Mouse (Mus musculus) R1 (cell line): Measurements from ENCODE around the gene Dbil5.
A peak's percentile ranks its signal among the peaks of the same experiment; 100 is the strongest.

Source experiments
- DNase-seq: peaks from one replicate; pipeline ENCODE4 v3.0.0-alpha.2; 2018; ENCODE audit warnings: low read depth, low spot score

The Dbil5 gene

GRCm38 (mm10) chr11:76225051-76225450 lies 7.6 kb downstream of the Dbil5 start:
- DNase-seq = peak; percentile 55

DNA sequence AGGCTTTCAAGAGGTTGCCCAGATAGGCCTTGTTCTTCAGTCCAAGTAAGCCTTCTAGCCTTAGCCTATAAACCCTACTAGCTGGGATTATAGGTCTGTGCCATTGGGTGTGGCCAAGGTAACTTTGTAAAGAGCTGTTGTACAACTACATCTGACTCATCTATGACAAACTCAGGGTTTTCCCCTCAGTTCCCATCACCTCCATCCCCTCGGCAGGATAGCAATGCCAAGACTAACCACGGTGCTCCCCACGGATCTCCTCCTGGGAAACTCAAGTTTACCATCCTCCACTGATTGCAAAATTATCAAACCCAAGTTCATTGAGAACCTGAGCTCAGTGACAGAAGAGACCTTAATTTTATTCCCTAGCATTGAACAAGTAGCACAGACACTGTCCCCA lies 18.7 kb downstream of the Dbil5 start:
- no peak for DNase-seq

- no peak for DNase-seq
Observed at GRCm38 (mm10) chr11:76239750-76240149, 22.3 kb downstream of the Dbil5 start.

- DNase-seq = peak; percentile 91
Observed at GRCm38 (mm10) chr11:76242901-76243810, 25.7 kb downstream of the Dbil5 start, which contains the start of the genes Mrm3 and Glod4. Mrm3 (plus strand) TSS chr11:76243715. Glod4 (minus strand) TSS chr11:76243725.

- no peak for DNase-seq
Observed at GRCm38 (mm10) chr11:76243811-76244546, 26.6 kb downstream of the Dbil5 start.

DNA sequence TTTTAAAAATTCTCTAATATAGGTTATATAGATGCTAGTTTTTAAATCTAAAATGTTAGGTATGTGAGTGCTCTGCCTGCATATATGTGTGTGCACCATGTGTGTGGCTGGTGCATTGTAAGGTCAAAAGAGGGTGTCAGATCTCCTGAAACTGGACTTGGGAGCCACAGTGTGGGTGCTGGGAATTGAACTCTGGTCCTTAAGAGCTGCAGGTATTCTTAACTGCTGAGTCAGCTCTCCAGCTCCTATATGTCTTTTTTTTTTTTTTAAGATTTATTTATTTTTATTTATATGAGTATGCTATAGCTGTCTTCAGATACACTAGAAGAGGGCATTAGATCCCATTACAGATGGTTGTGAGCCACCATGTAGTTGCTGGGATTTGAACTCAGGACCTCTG lies 29.0 kb downstream of the Dbil5 start:
- no peak for DNase-seq

GRCm38 (mm10) chr11:76247239-76247638 lies 29.8 kb downstream of the Dbil5 start:
- peak; percentile 49 for DNase-seq

DNA sequence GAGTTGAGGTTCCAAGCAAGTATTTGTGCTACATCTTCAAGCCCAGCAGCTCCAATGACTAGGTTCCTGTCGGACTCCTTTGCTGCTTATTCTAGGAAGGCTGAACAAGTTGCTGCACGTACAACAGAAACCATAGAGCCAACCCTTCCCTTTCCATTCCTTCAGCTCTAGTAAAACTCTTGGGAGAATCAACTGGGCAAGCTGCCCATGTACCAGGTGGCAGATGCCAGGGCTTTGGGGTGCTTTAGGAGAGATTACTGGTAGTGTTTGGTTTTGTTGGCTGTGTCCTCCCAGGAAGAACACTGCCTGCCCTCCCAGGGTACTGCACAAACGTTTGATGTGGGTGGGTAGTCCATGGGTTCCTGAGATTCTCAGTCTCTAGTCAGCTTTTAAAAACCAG lies 34.6 kb downstream of the Dbil5 start:
- no peak for DNase-seq

DNA sequence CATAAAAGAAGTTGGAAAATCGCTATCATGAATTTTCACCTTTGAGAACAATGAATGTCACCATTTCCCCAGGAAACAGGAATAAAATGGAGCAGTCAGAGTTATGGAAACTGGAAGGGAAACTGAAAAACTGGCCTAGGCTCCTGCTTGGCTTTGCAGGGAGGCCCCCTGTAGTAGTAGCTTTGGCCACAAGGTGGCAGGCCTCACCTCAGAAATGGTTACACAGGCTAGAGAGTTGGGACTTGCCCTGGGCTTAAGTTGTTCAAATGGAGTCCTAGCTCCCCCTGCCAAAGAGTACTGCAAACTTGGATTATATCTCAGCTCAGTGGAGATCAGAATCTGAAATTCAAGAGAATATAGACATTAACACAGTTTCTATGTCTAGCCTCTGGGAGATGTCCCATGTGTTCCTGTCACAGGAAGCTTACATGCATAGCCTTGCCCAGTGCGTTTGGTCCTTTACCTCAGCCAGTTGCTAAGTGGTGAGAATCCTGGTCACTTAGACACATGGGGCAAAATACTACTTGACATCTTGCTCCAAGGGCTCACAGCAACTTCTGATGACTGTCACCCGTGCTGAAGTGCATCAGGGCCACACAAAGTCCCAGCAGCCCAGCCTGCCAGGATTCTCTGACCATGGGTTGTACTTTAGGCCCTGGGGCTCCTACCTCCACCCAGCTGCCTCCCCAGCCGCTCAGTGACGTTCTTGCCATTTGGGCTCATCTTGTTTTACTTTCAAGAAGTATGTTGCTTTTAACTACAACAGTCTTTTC lies 35.9 kb downstream of the Dbil5 start:
- DNase-seq = peak; percentile 66

DNA sequence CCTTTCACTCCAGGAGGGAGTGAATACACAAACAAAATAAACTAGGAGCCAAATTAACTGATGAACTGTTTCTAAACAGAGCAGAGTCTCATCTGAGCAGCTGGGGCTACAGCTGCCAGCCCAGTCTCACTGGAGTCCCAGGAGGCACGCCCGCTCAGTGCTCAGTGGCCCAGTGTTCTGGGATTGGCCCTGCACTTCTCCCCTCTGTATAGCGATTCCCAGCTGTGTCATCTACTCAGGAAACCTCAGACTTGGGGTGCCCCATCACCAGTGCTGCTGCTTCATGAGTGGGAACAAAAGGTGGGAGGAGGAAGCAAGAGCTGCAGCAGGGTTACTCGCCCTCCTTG lies 36.5 kb downstream of the Dbil5 start:
- no peak for DNase-seq

DNA sequence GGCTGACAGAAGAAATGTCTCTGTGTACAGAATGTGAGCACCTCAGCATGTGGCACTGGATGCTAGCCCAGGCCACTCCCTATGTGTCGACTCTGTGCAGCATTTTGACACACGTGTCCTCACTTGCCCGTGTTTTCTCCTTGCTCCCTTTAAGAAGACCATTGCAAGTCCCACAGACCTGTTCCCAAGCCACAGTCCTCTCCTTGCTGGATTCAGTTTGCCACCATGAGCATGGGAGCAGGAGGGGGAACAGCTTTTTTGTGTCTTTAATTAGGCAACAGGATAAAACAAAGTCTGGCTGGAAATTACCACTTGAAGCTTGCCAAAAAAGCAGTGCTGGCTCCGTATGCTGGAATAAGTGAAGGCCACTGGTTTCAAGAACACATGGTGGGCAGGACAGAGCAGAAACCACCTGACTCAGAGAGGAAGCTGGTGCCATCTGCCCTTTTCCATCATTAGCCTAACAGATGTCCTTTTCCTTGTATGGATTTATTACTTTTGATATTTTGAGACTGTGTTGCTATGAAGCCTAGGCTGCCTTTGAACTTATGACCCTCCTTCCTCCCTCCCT lies 38.1 kb downstream of the Dbil5 start:
- no peak for DNase-seq

DNA sequence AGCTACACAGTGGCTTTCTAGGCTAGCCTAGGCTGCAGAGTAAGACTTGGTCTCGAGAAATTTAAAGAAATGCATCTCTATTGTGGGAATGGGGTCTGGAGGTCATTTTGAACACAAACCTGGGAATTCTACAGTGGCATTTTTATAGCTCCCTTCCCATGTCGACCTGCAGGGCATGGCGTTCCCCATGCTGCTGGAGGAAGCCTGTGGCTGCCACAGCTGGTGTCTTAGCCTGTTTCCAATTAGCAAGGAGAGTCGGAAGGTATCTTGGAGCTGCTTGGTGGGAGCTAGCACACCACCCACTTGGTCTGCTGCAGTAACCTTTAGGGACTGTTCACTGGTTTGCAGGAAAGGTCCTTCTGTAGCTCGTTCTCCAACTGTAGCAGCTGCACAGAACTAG lies 38.7 kb downstream of the Dbil5 start:
- no peak for DNase-seq

- DNase-seq = no peak
Observed at GRCm38 (mm10) chr11:76257386-76257785, 40.0 kb downstream of the Dbil5 start.

- DNase-seq = peak; percentile 55
Observed at GRCm38 (mm10) chr11:76258511-76258910, 41.1 kb downstream of the Dbil5 start.

DNA sequence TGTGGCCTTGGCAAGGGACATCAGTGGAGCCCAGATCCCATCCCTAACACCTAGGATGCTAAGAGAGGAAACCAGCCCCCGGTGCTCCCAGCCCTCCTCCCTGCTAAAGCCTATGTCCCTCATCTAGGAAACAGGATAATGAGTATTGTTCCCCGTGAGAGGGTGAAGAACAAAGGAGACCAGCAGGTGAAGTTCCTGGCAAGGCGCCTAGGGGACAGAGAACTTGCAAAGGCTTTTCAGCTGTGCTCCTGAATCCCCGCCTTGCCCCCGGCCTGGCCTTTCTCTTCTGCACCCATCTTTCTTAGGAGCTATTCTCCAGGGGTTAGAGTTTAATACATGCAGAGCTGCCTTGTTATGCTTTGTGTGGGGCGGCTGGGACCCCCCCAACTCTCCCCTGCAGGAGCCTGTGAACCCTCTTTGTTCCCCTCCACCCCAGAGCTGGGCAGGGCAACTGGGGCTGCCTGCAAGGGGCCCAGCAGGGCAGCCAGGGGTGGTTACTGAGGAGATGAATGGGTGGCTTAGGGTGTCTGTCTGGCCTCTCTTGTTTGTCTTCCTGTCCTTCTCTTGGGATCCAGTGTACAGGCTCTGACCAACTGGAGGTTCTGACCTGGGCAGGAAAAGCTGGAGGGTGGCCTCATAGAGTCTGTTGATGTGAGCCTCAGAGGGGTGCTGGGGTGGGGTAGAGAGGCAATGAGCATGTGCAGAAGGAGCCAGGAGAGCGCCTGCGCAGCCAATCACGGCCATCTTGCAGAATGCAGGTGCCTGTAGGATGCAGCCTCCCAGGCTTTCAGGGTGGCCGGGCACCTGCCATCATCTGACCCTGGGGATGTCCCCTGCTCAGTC lies 43.0 kb downstream of the Dbil5 start:
- peak; percentile 28 for DNase-seq

GRCm38 (mm10) chr11:76261224-76261623 lies 43.8 kb downstream of the Dbil5 start:
- DNase-seq = no peak

- DNase-seq = peak; percentile 23
Observed at GRCm38 (mm10) chr11:76262611-76263351, 45.4 kb downstream of the Dbil5 start.

DNA sequence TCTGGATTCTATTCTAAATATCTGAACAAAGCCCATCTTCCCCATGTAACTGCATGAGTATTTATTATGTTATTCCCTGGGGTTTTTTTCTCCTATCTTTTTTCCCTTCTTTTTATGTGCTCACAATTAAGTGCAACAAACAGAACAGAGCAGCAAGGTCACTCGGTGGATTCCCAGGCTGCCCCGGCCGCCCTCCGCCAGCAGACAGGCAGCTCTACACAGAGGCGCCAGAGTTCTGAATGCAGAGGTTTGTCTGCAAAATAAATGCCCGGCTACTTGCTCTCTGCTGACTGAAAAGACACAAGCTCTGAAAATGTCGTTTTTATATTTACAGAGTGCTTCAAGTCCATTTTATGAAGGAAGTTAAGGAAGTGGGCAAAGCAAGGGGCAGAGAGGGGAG lies 50.1 kb downstream of the Dbil5 start:
- DNase-seq = no peak

GRCm38 (mm10) chr11:76268001-76268459 lies 50.6 kb downstream of the Dbil5 start:
- no peak for DNase-seq
